Mouse (Mus musculus): ENCODE results near the gene Nufip1.

Gene Nufip1

DNA sequence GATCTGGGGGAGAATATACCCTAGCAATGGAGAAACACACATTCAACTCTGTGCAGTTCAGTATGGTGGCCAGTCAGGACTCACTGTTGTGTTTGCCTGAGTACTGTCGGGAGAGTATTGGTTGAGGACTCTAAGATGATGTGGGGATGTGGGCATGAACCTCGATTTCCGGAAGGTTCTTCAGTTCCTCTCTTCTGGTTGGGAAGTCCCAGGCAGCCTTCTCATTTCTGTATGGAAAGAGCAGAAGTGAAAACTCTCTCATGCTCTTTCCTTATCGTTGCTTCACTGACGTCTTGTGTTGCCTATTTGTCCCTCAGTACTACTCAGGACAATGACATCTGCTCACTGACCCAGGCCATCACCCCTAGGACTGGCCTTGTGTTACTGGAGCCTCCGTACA is 68.7 kb downstream of the Nufip1 start:
- no peak for DNase-seq (ENCODE audit: low spot score)

DNA sequence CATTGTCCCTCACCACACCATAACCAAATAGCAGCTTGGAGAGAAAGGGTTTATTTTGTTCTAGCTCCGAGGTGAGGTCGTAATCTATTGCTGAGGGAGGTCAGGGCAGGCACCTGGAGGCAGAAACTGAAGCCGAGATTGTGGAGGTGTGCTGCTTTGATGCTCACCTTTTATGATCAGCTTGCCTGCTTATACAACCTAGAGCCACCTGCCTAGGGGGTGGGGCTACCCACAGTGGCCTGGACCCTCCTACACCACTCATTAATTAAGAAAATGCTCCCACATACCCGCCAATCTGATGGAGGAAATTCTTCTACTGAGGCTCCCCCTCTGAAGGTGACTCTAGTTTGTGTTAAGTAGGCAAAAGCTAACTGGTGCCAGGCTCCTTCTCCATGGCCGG is 74.7 kb downstream of the Nufip1 start:
- no peak for DNase-seq (ENCODE audit: low spot score)

DNA sequence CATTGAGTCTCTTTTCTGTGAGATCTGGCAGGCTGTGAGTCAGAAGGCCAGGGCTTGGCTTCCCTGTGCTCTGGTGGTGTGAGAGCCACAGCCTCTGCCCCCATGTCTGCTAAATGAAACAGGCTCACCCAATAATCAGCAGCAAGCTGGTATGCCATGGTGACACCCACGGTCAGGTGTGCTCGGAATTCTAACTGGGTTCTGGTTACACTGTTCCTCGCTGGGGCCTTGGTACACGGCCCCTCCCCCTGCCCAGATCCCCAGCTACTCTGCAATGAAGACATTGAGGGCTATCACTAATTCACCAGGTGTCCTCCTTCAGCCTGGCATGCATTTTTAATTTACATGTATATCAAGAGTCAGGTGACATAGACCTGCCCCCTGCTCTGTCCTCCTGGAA is 75.6 kb downstream of the Nufip1 start:
- DNase-seq (ENCODE audit: low spot score), result no peak
